Mouse (Mus musculus) hindbrain, embryonic 11.5 days (tissue): ENCODE results near the gene Nsun4. TPM values are rescaled to one million over a fixed set of nuclear protein-coding genes. Genes with fewer than 3 reads are reported as not detected.

Experiments
- ATAC-seq: fragments of 200-750 bp; cut with Nextera tagmentation; 2 replicates; pipeline ENCODE4 v1.8.0; 2017; ENCODE audit warnings: mild to moderate bottlenecking, moderate TSS enrichment, moderate library complexity; ENCODE audit not compliant: low FRiP score
- DNase-seq: peaks from one replicate; pipeline ENCODE4 v3.0.0-alpha.2; 2015; ENCODE audit warnings: low spot score
- H3K27ac ChIP-seq: fragments of 300-500 bp; sonication (generic); 2 replicates; pipeline ENCODE4 v1.5.1; 2014; ENCODE audit warnings: mild to moderate bottlenecking, low read depth, low read length
- H3K27me3 ChIP-seq: fragments of 300-500 bp; sonication (generic); 2 replicates; pipeline ENCODE4 v1.6.1; 2014; ENCODE audit warnings: mild to moderate bottlenecking, low read length, moderate library complexity, mixed read lengths; ENCODE audit not compliant: control insufficient read depth, insufficient read depth
- H3K36me3 ChIP-seq: fragments of 300-500 bp; sonication (generic); 2 replicates; pipeline ENCODE4 v1.6.1; 2014; ENCODE audit warnings: mild to moderate bottlenecking, low read length, moderate library complexity, mixed read lengths; ENCODE audit not compliant: control insufficient read depth, insufficient read depth
- H3K4me1 ChIP-seq: fragments of 300-500 bp; sonication (generic); replicated peaks from 2 replicates; pipeline ENCODE4 v1.6.1; 2014; ENCODE audit warnings: low read length, mixed read lengths; ENCODE audit not compliant: control insufficient read depth, insufficient read depth
- H3K4me2 ChIP-seq: fragments of 300-500 bp; sonication (generic); replicated peaks from 2 replicates; pipeline ENCODE4 v1.6.1; 2014; ENCODE audit warnings: mild to moderate bottlenecking, low read depth, low read length
- H3K4me3 ChIP-seq: fragments of 300-500 bp; sonication (generic); 2 replicates; pipeline ENCODE4 v1.5.1; 2014; ENCODE audit warnings: low read depth, low read length
- H3K9ac ChIP-seq: fragments of 300-500 bp; sonication (generic); 2 replicates; pipeline ENCODE4 v1.6.1; 2014; ENCODE audit warnings: low read depth, low read length
- H3K9me3 ChIP-seq: fragments of 300-500 bp; sonication (generic); 2 replicates; pipeline ENCODE4 v1.6.1; 2016; ENCODE audit warnings: low read length; ENCODE audit not compliant: control insufficient read depth
- WGBS: fragments of 180-500 bp; shearing (Covaris S2); extraction: QIAGEN DNeasy Blood & Tissue Kit; methylation state at CpG from one replicate; pipeline ENCODE4 v1.1.7; 2014; 5-methylcytosine and 5-hydroxymethylcytosine counted together
- polyA plus RNA-seq: library from polyadenylated mRNA; unstranded; fragments of >200 nt; fragmentation: Nextera tagmentation; extraction: Ambion mirVana; gene quantifications from 2 replicates; pipeline ENCODE4 v1.2.1, GENCODE M21; 2014

Nsun4 gene
- polyA plus RNA-seq, 1 experiment from 2014 or later, result 19.3 TPM

DNA sequence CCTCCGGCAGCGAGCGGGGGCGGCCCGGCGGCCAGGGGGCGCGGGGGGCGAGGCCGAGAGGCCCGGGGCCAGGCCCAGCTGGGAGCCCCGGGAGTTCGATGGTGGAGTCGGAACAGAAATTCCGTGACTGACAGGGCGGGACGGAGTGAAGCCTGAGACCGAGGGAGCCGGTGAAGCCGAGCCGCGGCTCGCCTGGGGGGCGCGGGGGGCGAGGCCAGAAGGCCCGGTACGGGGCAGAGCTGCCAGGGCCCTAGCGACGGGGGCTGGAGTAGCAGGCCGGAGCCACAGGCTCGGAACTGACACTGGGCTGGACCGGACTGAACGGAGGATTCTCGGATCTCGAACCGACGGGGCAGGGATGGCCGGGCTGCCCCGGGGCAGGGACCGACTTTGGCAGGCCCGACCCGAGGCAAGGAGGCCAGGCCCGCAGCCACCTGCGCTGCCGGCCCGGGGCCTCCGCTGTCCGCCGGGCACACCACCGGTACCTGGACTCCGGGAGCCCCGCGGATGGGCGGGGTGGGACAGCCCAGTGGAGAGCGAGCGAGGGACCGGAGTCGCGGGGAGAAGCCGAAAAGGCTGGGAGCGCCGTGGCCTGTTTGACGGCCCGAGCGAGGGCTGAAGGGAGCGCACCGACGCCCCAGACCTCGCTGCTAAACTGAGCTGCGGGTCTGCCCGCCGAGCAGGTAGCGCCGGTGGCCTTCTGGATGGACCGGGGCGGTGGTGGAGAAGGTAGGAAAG lies 22.1 kb upstream of the Nsun4 start:
- Histone ChIP-seq H3K9me3 (no peaks in the 10 kb centered on the region), H3K4me1 (peaks cover 9% of the 10 kb centered on the region), H3K36me3 (0 out of 2 replicates have a peak, but pooled peaks cover 4% of the 10 kb centered on the region), H3K27me3 (no peaks in the 10 kb centered on the region), H3K9ac (peak overlapping the region; percentile 98), H3K27ac (peak overlapping the region; percentile 98), H3K4me2 (peak overlapping the region; percentile 86), H3K4me3 (peak overlapping the region; percentile 99)
- ATAC-seq, result peak; percentile 82
- WGBS, result under 1% methylated on average over 62 of the region's 77 CpGs
- peak; percentile 80 for DNase-seq

DNA sequence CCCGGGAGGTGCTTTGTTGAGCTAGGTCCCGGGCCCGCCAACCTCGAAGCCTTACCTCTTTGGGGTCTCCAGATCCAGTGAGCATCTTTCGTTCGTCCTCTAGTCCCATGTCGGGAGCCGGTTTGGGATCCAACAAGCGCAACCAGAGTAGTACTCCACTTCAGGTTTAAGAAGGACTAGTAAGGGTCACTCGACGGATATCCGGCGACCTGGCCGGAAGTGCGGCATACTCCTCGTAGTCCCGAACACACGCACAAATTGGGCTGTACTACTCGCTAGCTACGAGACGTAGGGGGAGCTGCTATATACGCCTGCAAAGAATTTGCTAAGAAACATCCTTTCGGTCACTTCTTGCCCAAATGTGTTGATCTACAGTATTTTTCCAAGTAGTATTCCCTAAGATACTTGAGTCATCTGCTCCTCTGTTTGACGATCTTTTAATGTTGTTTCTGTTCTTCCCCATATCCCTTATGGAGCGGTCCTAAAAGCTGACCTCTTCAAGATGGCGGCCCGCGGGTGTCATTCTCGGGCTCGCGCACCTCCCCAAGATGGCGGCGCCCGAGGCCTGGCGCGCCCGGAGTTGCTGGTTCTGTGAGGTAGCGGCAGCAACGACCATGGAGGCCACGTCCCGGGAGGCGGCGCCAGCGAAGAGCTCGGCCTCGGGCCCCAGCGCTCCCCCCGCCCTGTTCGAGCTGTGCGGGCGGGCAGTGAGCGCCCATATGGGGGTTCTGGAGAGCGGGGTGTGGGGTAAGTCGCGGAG lies 21.4 kb upstream of the Nsun4 start, which contains the start of the genes Uqcrh and Lrrc41:
Gene Uqcrh, minus strand, starts transcription at position 211 of the 760 bp plus-strand sequence.
Gene Lrrc41, plus strand, starts transcription at position 409 of the 760 bp plus-strand sequence.
- H3K27ac ChIP-seq, result peak within 1 kb of the TSS; percentile 98
- peak within 1 kb of the TSS; percentile 98 for H3K9ac ChIP-seq
- H3K4me3 ChIP-seq, result peak within 1 kb of the TSS; percentile 99
- H3K4me2 ChIP-seq, result peak within 1 kb of the TSS; percentile 86
- H3K36me3 ChIP-seq, result no peaks in the 10 kb centered on the region
- peak; percentile 95 for DNase-seq
- WGBS, result under 1% methylated on average over 53 of the region's 55 CpGs
- peak; percentile 95 for ATAC-seq
- H3K4me1 ChIP-seq, result peaks cover 9% of the 10 kb centered on the region
- no peaks in the 10 kb centered on the region for H3K27me3 ChIP-seq
- H3K9me3 ChIP-seq, result no peaks in the 10 kb centered on the region

GRCm38 (mm10) chr4:116074145-116074675 lies 20.5 kb upstream of the Nsun4 start:
- WGBS, result 4% methylated on average over 8 of the region's 8 CpGs
- no peak overlapping the region for H3K27ac ChIP-seq
- DNase-seq (peak; percentile 29), ATAC-seq (no peak)
- no peaks in the 10 kb centered on the region for H3K27me3 ChIP-seq
- peak overlapping the region; percentile 98 for H3K9ac ChIP-seq
- H3K4me2 ChIP-seq, result peak overlapping the region; percentile 52
- H3K4me3 ChIP-seq, result peak overlapping the region; percentile 99
- peaks cover 2% of the 10 kb centered on the region; the same call in 1 of the 2 replicates for H3K36me3 ChIP-seq
- H3K4me1 ChIP-seq, result peaks cover 9% of the 10 kb centered on the region
- no peaks in the 10 kb centered on the region for H3K9me3 ChIP-seq

DNA sequence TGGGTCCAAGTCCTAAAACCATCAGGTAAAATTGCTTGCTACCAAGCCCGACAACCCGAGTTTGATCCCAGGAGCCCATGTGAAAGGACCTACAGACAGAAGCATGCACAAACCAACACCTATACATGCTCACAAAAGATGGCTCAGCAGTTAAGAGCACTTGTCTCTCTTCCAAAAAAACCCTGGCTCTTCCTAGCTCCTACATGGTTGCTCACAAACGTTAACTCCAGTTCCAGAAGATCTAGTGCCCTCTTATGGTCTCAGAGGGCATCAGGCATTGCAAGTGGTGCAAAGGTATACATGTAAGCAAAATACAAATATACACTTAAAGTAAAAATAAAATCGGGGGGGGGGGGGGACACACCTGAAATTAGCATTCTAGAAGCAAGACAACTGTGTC lies 19.5 kb upstream of the Nsun4 start:
- H3K4me3 ChIP-seq, result no peak overlapping the region
- no peak overlapping the region for H3K4me2 ChIP-seq
- peaks cover 2% of the 10 kb centered on the region; the same call in 1 of the 2 replicates for H3K36me3 ChIP-seq
- H3K9me3 ChIP-seq, result no peaks in the 10 kb centered on the region
- no peak overlapping the region for H3K27ac ChIP-seq
- H3K9ac ChIP-seq, result no peak overlapping the region
- peaks cover 9% of the 10 kb centered on the region for H3K4me1 ChIP-seq
- 57% methylated on average over 4 of the region's 4 CpGs for WGBS
- ATAC-seq (no peak), DNase-seq (no peak)
- no peaks in the 10 kb centered on the region for H3K27me3 ChIP-seq

- H3K4me3 ChIP-seq, result no peak overlapping the region
- WGBS, result 92% methylated on average over 6 of the region's 6 CpGs
- H3K4me2 ChIP-seq, result no peak overlapping the region
- H3K9ac ChIP-seq, result no peak overlapping the region
- ATAC-seq (no peak), DNase-seq (no peak)
- peaks cover 6% of the 10 kb centered on the region; the same call in 1 of the 2 replicates for H3K36me3 ChIP-seq
- no peaks in the 10 kb centered on the region for H3K4me1 ChIP-seq
- no peaks in the 10 kb centered on the region for H3K9me3 ChIP-seq
- H3K27me3 ChIP-seq, result no peaks in the 10 kb centered on the region
- no peak overlapping the region for H3K27ac ChIP-seq
Observed at GRCm38 (mm10) chr4:116070116-116070515, 16.4 kb upstream of the Nsun4 start.

DNA sequence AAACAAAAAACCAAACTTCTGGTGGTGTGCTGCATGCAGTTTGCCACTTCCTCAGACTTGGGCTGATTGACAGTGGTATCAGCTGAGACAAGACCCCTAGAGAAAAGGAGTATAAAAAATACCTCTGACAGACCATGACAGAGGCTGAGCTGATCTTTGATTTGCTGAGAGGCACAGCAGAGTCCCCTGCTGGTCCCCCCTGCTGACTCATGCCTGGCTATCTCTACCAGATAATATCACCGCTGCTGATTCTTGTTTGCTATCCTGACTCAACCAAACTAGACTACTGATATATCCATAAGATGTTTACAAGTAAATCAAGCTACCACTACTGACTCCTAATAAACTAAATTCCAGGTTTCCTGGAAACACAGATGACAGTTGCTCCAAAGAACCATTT lies 10.2 kb upstream of the Nsun4 start:
- DNase-seq (no peak), ATAC-seq (no peak)
- Histone ChIP-seq H3K27me3 (no peaks in the 10 kb centered on the region), H3K27ac (no peak overlapping the region), H3K9me3 (no peaks in the 10 kb centered on the region), H3K4me3 (no peak overlapping the region), H3K4me2 (no peak overlapping the region), H3K36me3 (peaks cover 4% of the 10 kb centered on the region; the same call in 1 of the 2 replicates), H3K9ac (no peak overlapping the region), H3K4me1 (no peaks in the 10 kb centered on the region)
- 56% methylated on average over 1 of the region's 1 CpGs for WGBS

DNA sequence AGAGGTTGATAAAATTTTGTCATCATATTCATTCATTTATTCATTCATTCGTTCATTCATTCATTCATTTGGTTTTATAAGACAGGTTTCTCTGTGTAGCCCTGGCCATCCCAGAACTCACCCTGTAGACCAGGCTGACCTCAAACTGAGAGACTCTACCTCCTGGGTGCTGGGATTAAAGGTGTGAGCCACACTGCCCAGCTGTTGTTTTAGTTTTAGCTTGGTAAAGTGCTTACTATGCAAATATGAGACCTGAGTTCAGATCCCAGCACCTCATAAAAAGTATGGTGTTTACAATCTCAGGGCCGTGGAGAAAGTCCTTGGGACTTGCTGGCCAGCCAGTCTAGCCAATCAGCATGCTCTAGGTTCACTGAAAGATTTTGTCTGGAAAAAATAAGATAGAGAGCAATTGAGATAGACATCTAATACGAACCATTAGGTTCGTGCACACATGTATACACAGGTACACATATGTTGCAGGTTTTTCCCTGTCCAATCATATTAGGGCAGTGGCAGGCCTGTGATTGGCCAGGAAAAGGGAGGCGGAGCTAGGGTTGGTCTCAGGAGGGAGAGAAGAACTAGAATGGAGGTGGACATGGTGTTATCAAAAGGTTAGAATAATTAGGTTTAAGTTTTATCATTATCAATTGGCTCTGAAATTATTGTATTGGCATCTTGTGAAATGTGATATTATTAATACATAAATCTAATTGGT lies 5.5 kb upstream of the Nsun4 start:
- Histone ChIP-seq H3K9me3 (no peaks in the 10 kb centered on the region), H3K4me2 (no peak overlapping the region), H3K9ac (no peak overlapping the region), H3K27me3 (no peaks in the 10 kb centered on the region), H3K4me3 (no peak overlapping the region), H3K27ac (no peak overlapping the region), H3K4me1 (no peaks in the 10 kb centered on the region), H3K36me3 (no peaks in the 10 kb centered on the region)
- WGBS, result 81% methylated on average over 5 of the region's 5 CpGs
- no peak for ATAC-seq
- DNase-seq, result no peak

DNA sequence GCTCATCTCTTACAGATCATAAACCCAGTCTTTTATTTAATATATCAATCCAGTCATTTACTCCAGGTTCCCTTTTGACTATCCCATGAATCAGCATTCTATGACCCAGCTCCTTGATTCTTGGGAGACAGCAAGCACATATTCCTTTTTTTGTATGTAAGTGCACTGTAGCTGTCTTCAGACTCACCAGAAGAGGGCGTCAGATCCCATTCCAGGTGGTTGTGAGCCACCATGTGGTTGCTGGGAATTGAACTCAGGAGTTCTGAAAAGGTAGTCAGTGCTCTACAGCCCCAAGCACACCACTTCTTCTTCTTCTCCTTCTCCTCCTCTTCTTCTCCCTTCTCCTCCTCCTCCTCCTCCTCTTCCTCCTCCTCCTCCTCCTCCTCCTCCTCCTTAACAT lies 3.9 kb upstream of the Nsun4 start:
- no peak overlapping the region for H3K4me3 ChIP-seq
- ATAC-seq (no peak), DNase-seq (no peak)
- no peak overlapping the region for H3K9ac ChIP-seq
- H3K9me3 ChIP-seq, result no peaks in the 10 kb centered on the region
- H3K4me1 ChIP-seq, result no peaks in the 10 kb centered on the region
- WGBS, result 4% methylated on average over 1 of the region's 1 CpGs
- no peaks in the 10 kb centered on the region for H3K36me3 ChIP-seq
- no peak overlapping the region for H3K4me2 ChIP-seq
- no peaks in the 10 kb centered on the region for H3K27me3 ChIP-seq
- H3K27ac ChIP-seq, result no peak overlapping the region
